ENCODE assay signal across 13 mouse cellular contexts in the genomic region with DNA sequence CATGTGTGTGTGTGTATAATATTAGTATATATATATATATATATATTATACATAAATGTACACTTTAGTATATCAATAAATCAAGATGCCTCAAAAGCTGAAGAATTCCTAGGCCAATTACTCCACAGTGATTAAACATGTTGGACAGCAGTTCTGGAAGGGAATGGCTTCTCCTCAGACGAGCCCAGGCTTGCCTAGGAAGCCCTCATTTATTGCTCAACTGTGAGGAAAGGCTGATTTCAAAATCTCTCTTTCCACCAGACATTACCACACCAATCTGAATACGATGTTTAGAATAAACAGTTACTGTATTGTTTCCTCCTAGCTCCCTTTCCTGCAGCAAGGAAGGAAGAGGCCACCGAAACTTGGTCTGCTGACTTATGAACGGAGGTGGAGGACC.
"Had no signal": no experiment of that assay in that cellular context is flagged by ENCODE, and none has a peak within 500 bp of the region (broad histone marks: within the 10 kb centered on the region; RNA-seq: fewer than 3 reads in every experiment).

No protein-coding gene starts in this region.

- H3K27me3 ChIP-seq: midbrain, embryonic 13.5 days; midbrain, embryonic 15.5 days; neural tube, embryonic 12.5 days; stomach, embryonic 15.5 days had no signal

- H3K27ac ChIP-seq: midbrain, embryonic 13.5 days; midbrain, embryonic 15.5 days; neural tube, embryonic 12.5 days; stomach, embryonic 15.5 days; stomach, postnatal 0 days had no signal

- ATAC-seq: midbrain, embryonic 13.5 days; midbrain, embryonic 15.5 days had no signal

- DNase-seq: lung, adult 18-20 months; lung, embryonic 14.5 days; lung, postnatal 14 days; lung, postnatal 4 days; right cerebral cortex, postnatal 14 days; thymus, adult 2 months; thymus, postnatal 25 days; thymus, postnatal 4 days had no signal

- H3K4me3 ChIP-seq: midbrain, embryonic 13.5 days; midbrain, embryonic 15.5 days; neural tube, embryonic 12.5 days; stomach, embryonic 15.5 days had no signal

- H3K4me1 ChIP-seq: midbrain, embryonic 13.5 days; midbrain, embryonic 15.5 days; neural tube, embryonic 12.5 days; stomach, embryonic 15.5 days had no signal

- H3K36me3 ChIP-seq: midbrain, embryonic 13.5 days; midbrain, embryonic 15.5 days; neural tube, embryonic 12.5 days; stomach, embryonic 15.5 days had no signal
